Comparison of ENCODE assay signal across 26 mouse cellular contexts in the genomic region with DNA sequence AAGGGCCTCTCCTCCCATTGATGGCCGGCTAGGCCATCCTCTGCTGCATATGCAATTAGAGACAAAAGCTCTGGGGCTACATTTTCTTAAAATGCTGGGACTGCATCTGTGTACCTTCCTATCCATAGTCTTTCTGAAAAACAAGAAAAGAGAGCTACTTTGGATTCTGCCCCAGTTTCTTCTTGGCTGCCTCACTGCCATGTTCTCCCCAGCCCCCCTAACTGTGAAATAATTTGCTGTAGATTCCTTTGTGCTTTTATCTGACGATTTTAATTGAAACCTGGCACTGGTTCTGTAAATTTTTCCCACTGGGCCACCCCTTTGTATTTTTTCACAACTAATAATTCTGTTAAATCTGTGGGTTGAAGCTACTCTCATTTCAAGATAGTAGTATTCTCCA.
"Had no signal": no experiment of that assay in that cellular context is flagged by ENCODE, and none has a peak within 500 bp of the region (broad histone marks: within the 10 kb centered on the region; RNA-seq: fewer than 3 reads in every experiment).

No protein-coding gene starts in this region.

- H3K27ac ChIP-seq: gastrocnemius, adult 2 months; heart, embryonic 10.5 days; hindbrain, embryonic 10.5 days; hindbrain, embryonic 12.5 days; hindbrain, embryonic 14.5 days; intestine, embryonic 15.5 days; layer of hippocampus, adult 2 months; limb, embryonic 13.5 days; limb, embryonic 15.5 days; liver, embryonic 12.5 days; liver, embryonic 14.5 days had no signal

- DNase-seq: gastrocnemius, adult 2 months; gastrocnemius, postnatal 10 days; gastrocnemius, postnatal 25 days; heart, adult 18-20 months; heart, postnatal 10 days; heart, postnatal 4 days; kidney, adult 18-20 months; kidney, adult 8-10 months; kidney, postnatal 10 days; kidney, postnatal 25 days; kidney, postnatal 4 days; left cerebral cortex, postnatal 4 days had no signal

- H3K4me1 ChIP-seq: heart, embryonic 10.5 days; hindbrain, embryonic 10.5 days; hindbrain, embryonic 12.5 days; intestine, embryonic 15.5 days; liver, embryonic 12.5 days had no signal

- H3K4me2 ChIP-seq: heart, embryonic 12.5 days; hindbrain, embryonic 12.5 days; hindbrain, embryonic 14.5 days; intestine, embryonic 15.5 days; limb, embryonic 13.5 days; limb, embryonic 15.5 days; liver, embryonic 12.5 days had no signal

- ATAC-seq: hindbrain, embryonic 16.5 days; inflammation-experienced regulatory T-cells, adult 6 months; intestine, embryonic 15.5 days; intestine, postnatal 0 days; liver, embryonic 12.5 days had no signal

- H3K9ac ChIP-seq: heart, embryonic 12.5 days; hindbrain, embryonic 12.5 days; hindbrain, embryonic 14.5 days; intestine, embryonic 15.5 days; limb, embryonic 13.5 days; limb, embryonic 15.5 days; liver, embryonic 12.5 days; liver, embryonic 14.5 days had no signal

- H3K27me3 ChIP-seq: heart, embryonic 12.5 days; hindbrain, embryonic 12.5 days; intestine, embryonic 15.5 days; limb, embryonic 13.5 days; limb, embryonic 15.5 days; liver, embryonic 12.5 days had no signal

- H3K4me3 ChIP-seq: gastrocnemius, adult 2 months; heart, embryonic 10.5 days; heart, embryonic 12.5 days; hindbrain, embryonic 10.5 days; hindbrain, embryonic 12.5 days; intestine, embryonic 15.5 days; layer of hippocampus, adult 2 months; limb, embryonic 13.5 days; limb, embryonic 15.5 days; liver, embryonic 12.5 days had no signal

- H3K36me3 ChIP-seq: heart, embryonic 10.5 days; heart, embryonic 12.5 days; hindbrain, embryonic 10.5 days; hindbrain, embryonic 12.5 days; intestine, embryonic 15.5 days; limb, embryonic 13.5 days; limb, embryonic 15.5 days; liver, embryonic 12.5 days had no signal

- H3K9me3 ChIP-seq: heart, embryonic 10.5 days; heart, embryonic 12.5 days; hindbrain, embryonic 10.5 days; hindbrain, embryonic 12.5 days; intestine, embryonic 15.5 days; limb, embryonic 13.5 days; limb, embryonic 15.5 days; liver, embryonic 12.5 days had no signal
